Mouse (Mus musculus) thymus, adult 18-20 months (tissue): Measurements from ENCODE around the gene Smyd5.

Experiments used
- DNase-seq, 2 experiments: peaks; one replicate each; pipeline ENCODE4 v3.0.0; 2022; ENCODE audit warnings: mixed read lengths in 2 of 2

Smyd5 gene

GRCm38 (mm10) chr6:85431842-85432431 is at the start of gene Smyd5:
Gene Smyd5 (plus strand): TSS chr6:85431989.
- DNase-seq: peak; percentile 70 to 75

- DNase-seq: no peak
These were observed 49.0 kb upstream of the Smyd5 start for GRCm38 (mm10) chr6:85382791-85383190.

- DNase-seq: no peak
These were observed 43.2 kb upstream of the Smyd5 start for GRCm38 (mm10) chr6:85388608-85389007.

GRCm38 (mm10) chr6:85391803-85392202 is 40.0 kb upstream of the Smyd5 start:
- DNase-seq: peak in 1 of 2 experiments; percentile 14

GRCm38 (mm10) chr6:85395360-85395759 is 36.4 kb upstream of the Smyd5 start:
- no peak for DNase-seq

- no peak for DNase-seq
These were observed 34.6 kb upstream of the Smyd5 start for GRCm38 (mm10) chr6:85397165-85397564.

- DNase-seq: no peak
These were observed 32.1 kb upstream of the Smyd5 start for GRCm38 (mm10) chr6:85399715-85400114.

- DNase-seq: no peak
These were observed 29.2 kb upstream of the Smyd5 start for GRCm38 (mm10) chr6:85402613-85403012.

- no peak for DNase-seq
These were observed 28.8 kb upstream of the Smyd5 start for GRCm38 (mm10) chr6:85403039-85403438.

- no peak for DNase-seq
These were observed 22.8 kb upstream of the Smyd5 start for GRCm38 (mm10) chr6:85409003-85409402.

GRCm38 (mm10) chr6:85410771-85411273 is 21.0 kb upstream of the Smyd5 start:
- DNase-seq: no peak

- no peak for DNase-seq
These were observed 16.0 kb upstream of the Smyd5 start for GRCm38 (mm10) chr6:85415829-85416228.

- DNase-seq: no peak
These were observed 12.6 kb upstream of the Smyd5 start for GRCm38 (mm10) chr6:85419150-85419549.

GRCm38 (mm10) chr6:85423836-85424379 is 7.9 kb upstream of the Smyd5 start, which contains the start of gene Noto:
Gene Noto (plus strand): TSS chr6:85423886.
- no peak for DNase-seq

- no peak for DNase-seq
These were observed 431 bp upstream of the Smyd5 start for GRCm38 (mm10) chr6:85431274-85431841.

- DNase-seq: no peak
These were observed 2.1 kb downstream of the Smyd5 start for GRCm38 (mm10) chr6:85433865-85434264.

- no peak for DNase-seq
These were observed 4.4 kb downstream of the Smyd5 start for GRCm38 (mm10) chr6:85436204-85436603.

- DNase-seq: no peak
These were observed 4.8 kb downstream of the Smyd5 start for GRCm38 (mm10) chr6:85436631-85437030.

GRCm38 (mm10) chr6:85441142-85441541 is 9.4 kb downstream of the Smyd5 start:
- no peak for DNase-seq

- no peak for DNase-seq
These were observed 11.9 kb downstream of the Smyd5 start for GRCm38 (mm10) chr6:85443488-85444233.

GRCm38 (mm10) chr6:85444266-85444965 is 12.6 kb downstream of the Smyd5 start:
- DNase-seq: no peak

- no peak for DNase-seq
These were observed 13.5 kb downstream of the Smyd5 start for GRCm38 (mm10) chr6:85445286-85445685.

- no peak for DNase-seq
These were observed 15.6 kb downstream of the Smyd5 start for GRCm38 (mm10) chr6:85447351-85447750.
